Mouse (Mus musculus) embryo, embryonic 11.5 days (tissue): ENCODE data around the gene Exph5.

ENCODE experiments used
- DNase-seq: peaks from one replicate; pipeline ENCODE4 v3.0.0-alpha.2; 2012; ENCODE audit warnings: low read depth, low spot score

Gene Exph5

DNA sequence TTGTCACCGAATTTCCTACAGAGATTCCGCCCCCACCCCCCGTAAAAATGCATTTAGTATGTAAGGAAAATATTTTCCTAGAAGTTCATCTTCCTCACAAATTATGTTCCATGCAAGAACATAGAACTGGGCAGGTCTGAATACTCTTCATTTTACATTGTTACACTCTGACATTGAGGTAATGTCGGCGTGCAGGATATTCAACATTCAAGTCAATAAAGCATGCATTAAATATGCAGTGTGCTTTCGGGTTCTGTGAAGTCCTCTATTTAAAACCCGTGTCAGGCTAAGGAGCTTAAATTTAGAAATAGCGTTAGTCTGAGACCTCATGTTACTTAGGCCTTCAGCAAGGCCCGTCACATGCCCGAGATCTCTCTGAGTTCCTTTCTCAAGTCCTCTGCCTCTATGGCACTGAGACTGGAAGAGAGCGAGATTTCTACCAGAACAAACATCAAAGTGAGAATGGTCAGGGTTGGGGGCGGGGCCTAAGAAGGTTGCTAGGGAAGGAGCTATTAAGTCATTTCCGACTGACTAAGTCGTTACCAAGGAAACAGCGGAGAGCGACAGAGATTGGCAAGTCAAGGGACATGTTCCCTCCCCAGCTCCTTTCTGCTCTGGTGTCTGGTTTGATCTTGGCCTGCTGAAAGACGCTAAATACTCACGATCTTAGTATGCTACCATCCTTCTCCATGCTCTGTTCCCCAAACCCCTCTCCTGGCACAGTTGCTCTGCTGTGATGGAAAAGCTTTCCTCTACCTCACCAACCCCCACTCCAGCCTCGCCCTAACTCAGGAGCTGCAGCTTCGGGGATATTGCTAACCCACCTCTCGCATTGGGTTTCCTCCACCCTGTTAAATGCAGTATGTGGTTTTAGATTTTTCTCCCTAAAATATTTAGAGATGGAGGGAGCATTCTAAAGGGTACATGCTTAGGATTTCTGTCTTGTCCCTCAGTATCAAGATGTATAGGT, 103.6 kb downstream of the Exph5 start:
- peak; percentile 47 for DNase-seq

DNA sequence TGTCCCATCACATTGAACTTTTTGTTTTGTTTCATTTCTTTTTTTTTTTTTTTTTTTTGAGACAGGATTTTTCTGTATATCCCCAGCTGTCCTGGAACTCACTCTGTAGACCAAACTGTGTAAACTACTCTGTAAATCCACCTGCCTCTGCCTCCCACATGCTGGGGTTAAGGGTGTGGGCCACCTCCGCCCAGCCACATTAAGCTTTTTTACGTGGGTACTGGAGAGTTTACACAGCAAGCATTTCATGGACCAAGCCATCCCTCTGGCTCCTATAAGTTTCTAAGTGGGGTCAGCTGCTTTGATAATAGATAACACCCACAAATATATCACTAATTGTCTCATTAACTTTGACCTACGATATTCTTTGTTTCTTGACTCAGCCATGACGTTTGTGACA, 107.1 kb downstream of the Exph5 start:
- DNase-seq, result no peak

DNA sequence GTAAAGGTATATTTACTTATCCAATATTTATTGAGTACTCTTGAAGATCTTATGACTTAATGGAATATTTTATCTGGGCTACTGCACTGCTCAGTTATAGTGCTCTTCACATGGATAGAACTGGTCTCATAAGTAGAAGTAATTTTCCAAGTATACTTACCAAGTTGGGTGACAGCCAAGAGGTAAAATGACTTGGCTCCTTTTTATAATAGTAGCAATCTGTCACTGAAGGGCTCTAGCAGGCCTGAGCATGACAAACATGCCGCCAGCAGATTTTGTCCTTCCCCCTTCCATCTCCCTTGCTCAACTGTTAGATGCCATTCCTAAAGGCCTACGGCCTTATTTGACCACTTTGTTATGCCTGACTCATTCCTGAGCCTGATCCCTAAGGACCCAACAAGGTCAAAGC, 107.5 kb downstream of the Exph5 start:
- no peak for DNase-seq

DNA sequence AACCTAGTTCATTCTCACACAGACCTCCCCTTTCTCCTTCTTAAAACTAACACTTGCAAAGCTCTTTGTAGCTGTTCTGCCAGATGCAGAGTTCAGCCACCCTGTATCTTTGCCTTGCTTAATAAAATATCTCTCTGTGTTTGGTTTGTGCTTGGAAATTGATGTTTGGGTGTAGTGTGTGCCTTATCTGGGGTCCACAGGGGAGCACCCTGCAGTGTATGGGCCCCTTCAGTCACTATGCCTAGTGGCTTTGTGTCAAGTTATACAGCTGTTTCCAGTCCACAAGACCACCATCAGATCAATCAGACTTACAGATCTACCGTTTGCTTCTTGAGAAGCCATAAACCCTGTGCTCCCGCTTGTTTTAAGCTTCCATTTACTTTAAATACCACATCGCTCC, 108.0 kb downstream of the Exph5 start:
- DNase-seq, result no peak

DNA sequence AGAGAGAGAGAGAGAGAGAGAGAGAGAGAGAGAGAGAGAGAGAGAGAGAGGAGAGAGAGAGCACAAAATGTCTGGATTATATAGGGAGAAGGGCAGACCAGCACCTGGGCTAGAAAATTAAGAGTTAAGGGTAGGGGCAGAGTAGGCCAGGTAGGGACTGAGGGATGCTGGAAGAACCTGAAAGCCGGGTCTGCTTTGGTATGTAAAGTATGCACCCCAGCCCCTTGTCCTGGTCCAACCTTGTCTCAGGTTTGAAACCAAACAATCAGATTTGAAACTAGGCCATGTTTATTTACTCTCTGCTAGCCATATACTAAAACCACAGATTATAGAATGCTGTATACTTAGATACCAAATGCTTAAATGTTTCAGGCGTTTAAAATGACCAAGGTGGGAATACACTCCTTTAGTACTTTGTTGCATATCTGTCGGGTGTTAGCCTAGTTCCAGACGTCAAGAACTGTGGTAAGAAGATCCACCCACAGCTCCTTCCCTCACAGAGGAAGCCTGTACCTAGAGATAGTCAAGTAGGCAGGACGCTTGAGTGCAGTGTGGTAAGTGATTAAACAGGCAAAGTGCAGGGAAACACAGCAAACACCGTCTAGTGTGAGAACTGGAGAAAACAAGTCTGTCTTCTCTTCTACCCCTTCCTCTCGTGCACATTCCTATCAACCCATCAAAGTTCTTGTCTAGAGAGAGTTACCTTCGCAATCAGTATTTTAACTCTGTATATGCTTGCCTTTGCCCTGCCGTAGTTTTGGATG, 120.8 kb downstream of the Exph5 start:
- no peak for DNase-seq

DNA sequence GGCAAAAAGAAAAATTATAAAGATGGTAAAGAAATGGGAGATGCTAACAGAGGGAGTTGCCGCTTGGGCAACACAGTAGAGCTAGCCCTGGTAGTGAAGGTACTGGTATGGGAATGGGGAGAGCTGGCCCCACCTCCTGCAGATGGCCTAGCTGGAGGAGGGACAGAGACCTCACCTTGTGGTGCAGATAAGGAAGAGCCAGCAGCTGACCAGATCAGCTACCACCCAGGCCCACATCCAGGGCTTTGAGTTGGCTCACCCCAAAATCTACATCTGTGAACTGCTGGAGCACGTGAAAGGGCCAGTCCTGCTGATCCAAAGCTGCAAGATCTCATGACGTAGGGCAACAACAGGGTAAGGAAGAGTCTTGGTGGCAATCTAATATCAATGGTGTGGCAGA, 125.3 kb downstream of the Exph5 start:
- DNase-seq, result no peak
